Mouse (Mus musculus) G1E (cell line): ENCODE data around the gene Zfp607a. TPM values are rescaled to one million over a fixed set of nuclear protein-coding genes. Genes with fewer than 3 reads are reported as not detected.

ENCODE experiments used
- ATAC-seq: 2 replicates; pipeline ENCODE4 v1.8.0; 2016; ENCODE audit warnings: mild to moderate bottlenecking; ENCODE audit not compliant: insufficient number of reproducible peaks, poor library complexity, low FRiP score, severe bottlenecking; ENCODE audit errors: extremely low read depth
- DNase-seq: peaks from one replicate; pipeline ENCODE4 v3.0.0; 2012; ENCODE audit warnings: low spot score
- H3K27me3 ChIP-seq: 2 replicates; pipeline ENCODE4 v1.6.1; 2012; ENCODE audit warnings: mild to moderate bottlenecking, low read length, inconsistent platforms; ENCODE audit not compliant: insufficient read depth
- H3K36me3 ChIP-seq: replicated peaks from 2 replicates; pipeline ENCODE3; 2012; ENCODE audit warnings: mild to moderate bottlenecking, inconsistent platforms
- H3K4me1 ChIP-seq: 2 replicates; pipeline ENCODE4 v1.6.1; 2012; ENCODE audit warnings: low read depth, low read length, inconsistent platforms, mixed read lengths; ENCODE audit not compliant: insufficient read depth
- H3K4me3 ChIP-seq: 2 replicates; pipeline ENCODE4 v1.5.1; 2012; ENCODE audit warnings: low read depth, mild to moderate bottlenecking, inconsistent platforms, low read length, moderate library complexity, mixed read lengths
- H3K9me3 ChIP-seq: replicated peaks from 2 replicates; pipeline ENCODE4 v1.6.1; 2012; ENCODE audit warnings: inconsistent platforms
- CTCF ChIP-seq: IDR thresholded peaks from 2 replicates; pipeline ENCODE4 v1.5.1; 2012; ENCODE audit warnings: low read depth, low read length, inconsistent platforms, mixed read lengths
- GATA1 ChIP-seq: IDR thresholded peaks from 2 replicates; pipeline ENCODE4 v1.6.1; 2012; ENCODE audit warnings: borderline replicate concordance, low read length, inconsistent platforms, mixed read lengths
- GATA2 ChIP-seq: IDR thresholded peaks from 2 replicates; pipeline ENCODE4 v1.6.1; 2012; ENCODE audit warnings: low read depth, low read length, inconsistent platforms, borderline replicate concordance
- POLR2AphosphoS5 ChIP-seq: IDR thresholded peaks from 2 replicates; pipeline ENCODE4 v1.6.1; 2012; ENCODE audit warnings: low read depth, low read length, inconsistent platforms; ENCODE audit not compliant: insufficient replicate concordance
- TAL1 ChIP-seq: conservative IDR thresholded peaks from 2 replicates; pipeline ENCODE4 v1.6.1; 2012; ENCODE audit warnings: low read depth, low read length, inconsistent platforms, mixed read lengths
- polyA plus RNA-seq: library from polyadenylated mRNA; stranded (reverse); fragments of >175 nt; gene quantifications from 2 replicates; pipeline ENCODE4 v1.2.3, GENCODE M21; 2012
- total RNA-seq, 2 experiments: library from RNA; stranded (forward) in 1 of 2; stranded (reverse) in 1 of 2; fragments of 200-1000 nt in 1 of 2; fragments of >200 nt in 1 of 2; fragmentation: Nextera tagmentation in 1 of 2; gene quantifications; 2 replicates each; pipeline ENCODE4 v1.2.3; 2014 to 2017

Zfp607a gene
- 17.5 and 19.6 TPM in 2 replicates for total RNA-seq (2014; fragmentation: Nextera tagmentation)
- 12.2 and 15.5 TPM in 2 replicates for total RNA-seq (2017)
- 0.22 and 0.29 TPM in 2 replicates for polyA plus RNA-seq

DNA sequence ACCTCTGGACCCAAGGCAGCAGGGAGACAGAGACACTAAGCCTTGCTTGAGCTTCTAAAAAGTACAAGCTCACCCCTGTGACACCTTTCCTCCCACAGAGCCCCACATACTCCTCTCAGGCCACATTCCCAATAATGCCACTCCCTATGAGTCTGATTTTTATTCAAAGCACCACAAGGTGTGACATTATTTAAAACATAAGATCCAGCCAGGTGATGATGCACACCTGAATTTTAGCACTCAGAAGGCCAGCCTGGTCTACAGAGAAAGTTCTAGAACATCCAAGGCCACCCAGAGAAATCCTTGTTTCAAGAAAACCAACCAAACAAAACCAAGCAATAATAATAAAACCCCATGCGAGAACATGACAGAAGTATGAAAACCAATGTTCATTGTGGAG, at the start of gene Zfp607a:
Gene Zfp607a, plus strand, starts transcription at position 301 of the 400 bp plus-strand sequence.
- Histone ChIP-seq H3K4me1 (peaks cover 23% of the 10 kb centered on the region), H3K4me3 (no peak within 1 kb of the TSS), H3K36me3 (peaks cover 9% of the 10 kb centered on the region), H3K9me3 (no peaks in the 10 kb centered on the region), H3K27me3 (no peaks in the 10 kb centered on the region)
- ATAC-seq (no peak), DNase-seq (no peak)
- TF ChIP-seq GATA2 = no peak
- TF ChIP-seq GATA1 = no peak
- TF ChIP-seq TAL1 = no peak
- TF ChIP-seq POLR2AphosphoS5 = no peak
- no peak for TF ChIP-seq CTCF

DNA sequence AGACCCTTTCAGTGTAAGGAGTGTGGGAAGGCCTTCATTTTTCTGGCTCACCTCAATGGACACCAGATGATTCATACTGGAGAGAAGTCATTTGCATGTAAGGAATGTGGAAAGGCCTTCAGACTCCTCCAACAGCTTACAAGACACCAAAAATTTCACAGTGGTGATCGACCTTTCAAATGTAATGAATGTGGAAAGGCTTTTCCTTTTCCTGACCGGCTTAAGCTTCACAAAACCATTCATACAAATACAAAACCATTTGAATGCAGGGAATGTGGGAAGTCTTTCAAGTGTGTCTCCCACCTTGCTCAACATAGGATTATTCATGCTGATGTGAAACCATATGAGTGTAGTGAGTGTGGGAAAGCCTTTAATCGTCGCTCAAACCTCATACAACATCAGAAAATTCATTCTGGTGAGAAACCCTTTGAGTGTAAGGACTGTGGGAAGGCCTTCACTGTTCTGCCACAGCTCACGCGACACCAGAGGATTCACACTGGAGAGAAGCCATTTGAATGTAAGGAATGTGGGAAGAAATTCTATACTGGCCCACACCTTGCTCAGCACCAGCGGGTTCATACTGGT, 38.7 kb upstream of the Zfp607a start:
- DNase-seq = no peak
- no peaks in the 10 kb centered on the region for H3K4me1 ChIP-seq
- TF ChIP-seq POLR2AphosphoS5 (no peak), GATA1 (no peak), TAL1 (no peak), CTCF (no peak), GATA2 (no peak)
- H3K4me3 ChIP-seq = no peak overlapping the region
- H3K27me3 ChIP-seq = no peaks in the 10 kb centered on the region
- no peaks in the 10 kb centered on the region for H3K9me3 ChIP-seq
- peaks cover 41% of the 10 kb centered on the region for H3K36me3 ChIP-seq
- ATAC-seq = no peak

DNA sequence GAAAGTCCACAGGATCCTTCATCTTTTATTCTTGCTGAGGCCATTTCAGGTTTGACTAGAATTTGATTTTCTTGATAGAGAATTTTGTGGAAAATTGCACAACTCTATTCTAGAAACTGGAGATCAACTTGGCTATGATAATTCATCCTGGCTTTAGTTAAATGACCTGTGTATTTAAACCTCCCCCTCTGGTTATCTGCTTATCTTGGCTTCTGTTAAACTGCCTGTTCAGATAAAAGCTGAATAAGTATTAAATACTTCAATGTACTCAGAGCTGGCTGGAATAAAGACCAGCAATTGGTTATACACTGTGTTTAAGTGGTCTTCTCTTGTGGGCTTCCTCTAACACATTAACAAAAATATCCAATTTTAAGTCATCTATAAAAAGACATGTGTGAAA, 34.7 kb upstream of the Zfp607a start:
- ATAC-seq (no peak), DNase-seq (no peak)
- peaks cover 24% of the 10 kb centered on the region for H3K36me3 ChIP-seq
- no peaks in the 10 kb centered on the region for H3K27me3 ChIP-seq
- TF ChIP-seq POLR2AphosphoS5 (no peak), TAL1 (no peak), CTCF (no peak), GATA1 (no peak), GATA2 (no peak)
- H3K4me1 ChIP-seq = no peaks in the 10 kb centered on the region
- H3K4me3 ChIP-seq = no peak overlapping the region
- H3K9me3 ChIP-seq = peaks cover 4% of the 10 kb centered on the region; the same call in 1 of the 2 replicates

DNA sequence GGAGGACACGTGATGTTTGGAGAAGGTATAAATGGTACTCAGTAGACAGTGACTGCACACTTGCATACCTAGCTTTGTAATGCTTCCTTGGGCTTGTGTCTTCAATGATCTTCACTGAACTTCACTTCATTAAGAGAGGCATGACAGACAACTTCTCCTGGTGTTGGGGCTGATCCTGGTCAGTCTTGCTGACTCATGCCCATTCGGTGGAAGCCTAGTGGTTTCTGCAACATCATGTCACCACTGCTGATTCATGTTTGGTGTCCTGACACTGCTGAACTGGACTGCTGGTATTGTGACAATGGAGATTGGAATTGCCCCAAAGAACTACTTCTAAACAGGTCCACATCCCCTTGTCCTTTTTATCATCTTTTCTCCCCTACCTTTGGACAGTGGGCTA, 23.2 kb upstream of the Zfp607a start:
- TF ChIP-seq GATA1 (no peak), POLR2AphosphoS5 (no peak), TAL1 (no peak), CTCF (no peak)
- Histone ChIP-seq H3K27me3 (no peaks in the 10 kb centered on the region), H3K36me3 (no peaks in the 10 kb centered on the region), H3K9me3 (no peaks in the 10 kb centered on the region), H3K4me1 (peaks cover 13% of the 10 kb centered on the region), H3K4me3 (no peak overlapping the region)
- no peak for DNase-seq
- no peak for ATAC-seq

DNA sequence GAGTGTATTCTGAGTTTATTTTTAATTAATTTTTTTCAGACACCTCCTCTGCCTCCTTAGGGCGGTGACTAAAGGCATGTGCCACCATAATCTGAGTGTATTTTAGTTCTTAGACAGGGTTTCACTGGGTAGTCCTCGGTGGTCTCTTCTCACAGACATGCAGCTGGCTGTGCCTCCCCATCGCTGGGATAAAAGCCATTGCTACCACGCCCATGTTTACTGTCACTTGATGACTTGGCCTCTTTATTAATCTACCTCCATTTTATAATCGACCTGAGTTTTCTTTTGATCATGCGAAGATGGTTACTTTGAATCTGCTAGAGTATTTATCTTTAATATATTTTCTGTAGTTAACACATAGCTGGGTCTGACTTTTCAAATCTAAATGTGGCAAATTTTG, 19.4 kb upstream of the Zfp607a start:
- peak overlapping the region; percentile 73 for H3K4me3 ChIP-seq
- H3K9me3 ChIP-seq = peaks cover 3% of the 10 kb centered on the region; the same call in 1 of the 2 replicates
- no peaks in the 10 kb centered on the region for H3K27me3 ChIP-seq
- H3K36me3 ChIP-seq = peaks cover 21% of the 10 kb centered on the region
- ATAC-seq = no peak
- H3K4me1 ChIP-seq = peaks cover 21% of the 10 kb centered on the region
- no peak for DNase-seq
- TF ChIP-seq GATA2 (no peak), GATA1 (no peak), TAL1 (no peak), CTCF (no peak), POLR2AphosphoS5 (no peak)

DNA sequence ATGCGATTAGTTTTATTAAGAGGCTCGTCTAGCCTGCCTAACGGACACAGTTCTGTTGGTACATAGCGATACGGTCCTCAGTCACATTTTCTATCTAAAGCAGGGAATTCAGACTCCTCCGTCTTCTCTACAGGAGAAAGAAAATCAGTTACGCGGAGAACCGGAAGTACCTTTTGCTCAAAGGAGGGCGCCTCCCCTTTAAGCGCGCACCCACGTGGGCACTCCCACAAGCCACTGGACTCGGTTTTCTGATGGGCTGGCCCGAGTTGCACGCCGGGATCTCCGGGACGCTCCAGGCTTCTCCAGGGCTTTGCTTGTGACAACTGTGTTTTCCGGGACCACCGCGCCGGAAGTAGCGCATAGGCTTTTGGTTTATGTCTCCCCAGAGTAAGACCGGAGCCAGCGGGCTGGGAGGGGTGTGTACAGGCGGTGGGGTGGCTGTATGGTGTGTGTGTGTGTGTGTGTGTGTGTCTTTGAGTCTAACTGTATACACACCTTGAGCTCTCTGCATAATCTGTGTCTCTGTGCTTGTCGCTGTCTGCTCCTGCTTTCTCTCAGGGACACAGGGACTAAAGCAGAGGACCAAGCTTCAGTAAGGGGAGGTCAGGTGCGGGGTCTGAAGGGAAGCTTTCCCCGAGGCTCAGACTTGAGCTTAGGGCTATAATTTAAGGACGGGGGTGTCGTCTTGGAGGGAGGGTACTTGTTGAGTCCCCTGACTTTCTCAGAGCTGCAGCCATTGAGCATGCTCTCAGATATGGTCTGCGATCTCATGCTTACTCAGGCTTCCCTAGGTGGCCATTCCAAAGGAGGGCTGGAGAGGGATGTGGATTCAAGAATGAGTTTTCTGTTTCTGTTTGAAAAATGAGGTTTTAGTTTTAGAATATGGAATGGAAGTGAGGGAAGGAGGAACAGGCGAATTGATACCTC, 18.7 kb upstream of the Zfp607a start, which contains the start of gene Zfp59:
Gene Zfp59, plus strand, starts transcription at position 285 of the 927 bp plus-strand sequence.
- peak; percentile 71 for DNase-seq
- Histone ChIP-seq H3K4me3 (peak within 1 kb of the TSS; percentile 73), H3K27me3 (no peaks in the 10 kb centered on the region), H3K36me3 (peaks cover 27% of the 10 kb centered on the region), H3K9me3 (peaks cover 3% of the 10 kb centered on the region; the same call in 1 of the 2 replicates), H3K4me1 (peaks cover 21% of the 10 kb centered on the region)
- peak; percentile 91 for ATAC-seq
- TF ChIP-seq GATA1 (no peak), POLR2AphosphoS5 (no peak), GATA2 (no peak), CTCF (no peak), TAL1 (no peak)
